Mouse (Mus musculus): Measurements from ENCODE around the gene Syce2. TPM values are rescaled to one million over a fixed set of nuclear protein-coding genes. Genes with fewer than 3 reads are reported as not detected.
A peak's percentile ranks its signal among the peaks of the same experiment; 100 is the strongest.
"Not testable (repeated sequence)": the region's sequence is repeated elsewhere in the genome, so short reads cannot be mapped to it uniquely, and the experiment has no call there.

Syce2 gene
- 138 and 142 TPM in 2 replicates for total RNA-seq (2017)

DNA sequence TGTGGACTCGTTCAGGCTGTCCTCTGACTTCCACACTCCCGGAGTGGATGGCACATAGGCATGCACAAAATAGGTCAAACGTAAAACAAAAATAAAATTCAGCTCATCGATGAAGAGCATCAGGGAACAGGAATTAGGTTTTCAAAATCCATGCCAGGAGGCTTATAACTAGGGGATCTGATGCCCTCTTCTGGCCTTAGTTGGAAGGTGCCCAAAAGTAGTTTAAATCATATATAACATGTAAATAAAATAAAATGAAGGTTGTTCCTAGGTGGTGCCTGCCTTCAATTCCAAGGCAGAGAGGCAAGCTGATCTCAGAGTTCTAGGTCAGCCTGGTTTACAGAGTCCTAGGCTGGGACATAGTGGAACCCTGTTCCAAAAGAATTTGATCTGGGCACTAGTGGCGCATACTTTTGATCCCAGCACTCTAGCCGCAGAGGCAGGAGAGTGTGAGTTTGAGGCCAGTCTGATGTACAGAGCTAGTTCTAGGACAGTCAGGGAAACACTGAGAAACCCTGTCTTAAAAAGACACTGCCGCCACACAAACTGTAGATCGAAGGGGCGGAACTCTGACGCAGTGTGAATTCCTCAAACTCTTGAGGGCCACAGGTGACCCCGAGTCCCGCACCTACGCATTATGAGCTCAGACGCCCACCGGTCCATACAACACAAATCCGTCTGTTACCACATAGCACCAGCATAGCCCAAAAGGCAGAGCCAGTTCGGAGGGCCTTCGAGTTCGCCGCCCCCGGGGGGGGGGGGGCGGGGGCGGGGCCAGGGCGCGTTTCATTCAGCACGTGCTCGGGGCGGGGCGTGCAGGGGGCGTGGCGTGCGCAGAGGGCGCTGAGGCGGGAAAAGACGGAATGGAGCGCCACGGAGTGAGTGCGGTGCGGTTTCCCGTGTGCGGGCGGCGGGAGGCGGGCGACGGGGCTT is at the start of gene Syce2:
Syce2 (plus strand) TSS at position 736 of the 933 bp plus-strand sequence.
- peak; percentile 70 for ATAC-seq (replicated peaks; ENCODE audit: low read depth, poor library complexity, severe bottlenecking)

DNA sequence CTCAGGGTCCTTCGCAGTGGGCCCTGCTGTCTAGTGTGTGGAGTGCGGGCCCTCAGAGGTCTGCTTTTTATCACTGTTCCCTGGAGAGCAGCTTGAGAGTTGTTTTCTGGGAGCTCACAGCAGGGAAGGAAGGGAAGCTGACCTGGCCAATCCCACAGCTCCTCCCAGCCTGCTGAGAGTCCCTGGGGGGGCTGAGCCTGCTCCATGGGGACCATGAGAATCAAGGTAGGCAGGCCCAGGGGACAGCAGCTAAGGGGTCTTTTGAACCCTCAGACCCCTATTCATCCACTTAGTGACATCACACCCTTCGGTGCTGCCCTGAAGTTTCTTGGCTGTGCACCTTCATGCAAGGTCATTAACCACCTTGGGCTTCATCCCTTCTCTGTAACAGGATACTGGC is 49.2 kb upstream of the Syce2 start, which contains the start of gene Dand5:
Dand5 (minus strand) TSS at position 101 of the 400 bp plus-strand sequence.
- ATAC-seq (replicated peaks; ENCODE audit: low read depth, poor library complexity, severe bottlenecking): no peak

DNA sequence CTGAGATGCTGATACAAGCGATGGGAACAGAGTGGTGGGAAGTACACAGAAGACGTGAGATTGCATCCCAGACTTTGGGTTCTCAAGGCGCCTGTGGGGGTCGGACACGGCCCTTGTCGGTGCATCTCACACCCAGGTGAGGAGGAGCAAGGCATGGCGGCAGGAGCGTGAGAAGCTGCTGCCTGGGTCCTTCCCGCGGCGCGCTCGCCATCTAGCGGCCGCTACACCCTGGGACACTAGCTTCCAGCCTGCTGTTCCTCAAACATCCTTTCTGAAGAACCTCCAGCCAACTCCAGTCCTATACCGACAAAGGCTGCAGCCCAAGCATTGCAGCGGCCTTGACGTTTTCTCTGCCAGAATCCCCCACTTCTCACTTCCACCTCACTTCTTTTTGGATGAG is 48.3 kb upstream of the Syce2 start:
- peak; percentile 94 for ATAC-seq (replicated peaks; ENCODE audit: low read depth, poor library complexity, severe bottlenecking)

DNA sequence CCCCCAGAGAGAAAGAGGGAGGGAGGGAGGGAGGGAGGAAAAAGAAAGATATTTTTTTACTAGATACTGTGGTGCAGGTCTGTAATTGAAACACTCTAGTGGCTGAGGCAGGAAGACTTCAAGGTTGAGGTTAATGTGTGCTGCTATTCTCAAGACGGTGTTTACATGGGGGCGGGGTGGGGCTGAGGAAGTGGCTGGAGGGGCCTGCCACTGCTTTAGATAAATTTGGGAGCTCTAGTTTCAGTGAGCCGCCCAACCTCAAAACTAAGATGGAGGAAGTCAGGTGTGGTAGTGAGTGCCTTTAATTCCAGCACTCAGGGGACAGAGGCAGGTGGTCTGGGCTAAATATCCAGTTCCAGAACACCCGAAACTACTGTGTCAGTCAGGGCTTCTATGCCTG is 46.3 kb upstream of the Syce2 start:
- peak; percentile 65 for ATAC-seq (replicated peaks; ENCODE audit: low read depth, poor library complexity, severe bottlenecking)

DNA sequence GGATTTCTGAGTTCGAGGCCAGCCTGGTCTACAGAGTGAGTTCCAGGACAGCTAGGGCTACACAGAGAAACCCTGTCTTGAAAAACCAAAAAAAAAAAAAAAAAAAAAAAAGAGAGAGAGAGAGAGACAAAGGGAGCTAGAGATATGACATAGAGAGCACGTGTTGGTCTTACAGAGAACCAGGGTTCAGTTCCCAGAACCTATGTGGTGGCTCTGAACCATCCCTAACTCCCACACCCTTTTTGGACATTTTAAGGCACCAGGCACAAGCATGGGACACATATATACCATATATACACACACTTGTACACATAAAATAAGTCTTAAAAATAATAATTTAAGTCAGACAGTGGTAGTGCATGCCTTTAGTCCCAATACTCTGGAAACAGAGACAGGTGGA is 45.4 kb upstream of the Syce2 start:
- ATAC-seq (replicated peaks; ENCODE audit: low read depth, poor library complexity, severe bottlenecking): not testable (repeated sequence)

DNA sequence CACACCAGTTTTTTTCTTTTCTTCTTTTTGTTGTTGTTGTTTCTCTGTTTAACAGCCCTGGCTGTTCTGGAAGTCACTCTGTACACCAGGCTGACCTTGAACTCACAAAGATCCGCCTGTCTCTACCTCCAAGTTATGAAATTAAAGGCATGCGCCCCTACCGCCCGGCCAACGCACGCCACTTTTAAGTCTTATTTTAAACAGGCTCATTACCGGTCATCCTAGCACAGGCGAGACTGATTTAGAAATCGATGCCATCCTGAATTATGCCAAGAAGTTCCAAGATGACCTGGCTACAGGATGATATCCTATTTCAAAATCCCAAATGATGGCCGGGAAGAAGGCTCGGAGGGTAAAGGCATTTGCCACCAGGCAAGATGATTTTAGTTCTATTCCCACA is 40.4 kb upstream of the Syce2 start, which contains the start of gene Gadd45gip1:
Gadd45gip1 (plus strand) TSS at position 33 of the 400 bp plus-strand sequence.
- ATAC-seq (replicated peaks; ENCODE audit: low read depth, poor library complexity, severe bottlenecking): peak; percentile 71

DNA sequence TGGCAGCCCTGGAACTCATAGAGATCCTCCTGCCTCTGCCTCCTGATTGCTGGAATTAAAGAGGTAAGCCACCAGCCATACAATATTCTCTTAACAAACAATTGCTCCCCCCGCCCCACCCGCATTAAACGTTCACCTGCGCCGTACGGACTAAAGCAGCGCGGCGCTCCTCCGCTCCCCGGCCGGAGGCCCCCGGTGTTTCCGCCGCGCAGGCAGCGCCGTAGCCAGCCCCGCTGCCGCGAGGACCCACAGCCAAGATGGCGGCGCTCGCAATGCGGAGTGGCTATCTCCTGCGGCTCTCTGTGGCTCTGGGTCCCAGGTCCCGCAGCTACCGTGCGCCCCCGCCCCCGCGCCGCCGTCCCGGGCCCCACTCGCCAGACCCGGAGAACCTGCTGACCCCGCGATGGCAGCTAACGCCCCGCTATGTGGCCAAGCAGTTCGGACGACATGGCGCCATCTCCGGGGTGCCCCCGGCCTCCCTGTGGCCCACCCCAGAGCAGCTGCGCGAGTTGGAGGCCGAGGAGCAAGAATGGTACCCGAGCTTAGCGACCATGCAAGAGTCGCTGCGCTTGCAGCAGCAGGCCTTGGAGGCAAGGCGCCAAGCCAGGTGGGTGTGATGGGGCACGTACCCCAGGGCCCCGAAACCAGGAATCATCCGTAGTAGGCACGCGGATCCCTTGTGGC is 39.7 kb upstream of the Syce2 start:
- peak; percentile 76 for ATAC-seq (replicated peaks; ENCODE audit: low read depth, poor library complexity, severe bottlenecking)

DNA sequence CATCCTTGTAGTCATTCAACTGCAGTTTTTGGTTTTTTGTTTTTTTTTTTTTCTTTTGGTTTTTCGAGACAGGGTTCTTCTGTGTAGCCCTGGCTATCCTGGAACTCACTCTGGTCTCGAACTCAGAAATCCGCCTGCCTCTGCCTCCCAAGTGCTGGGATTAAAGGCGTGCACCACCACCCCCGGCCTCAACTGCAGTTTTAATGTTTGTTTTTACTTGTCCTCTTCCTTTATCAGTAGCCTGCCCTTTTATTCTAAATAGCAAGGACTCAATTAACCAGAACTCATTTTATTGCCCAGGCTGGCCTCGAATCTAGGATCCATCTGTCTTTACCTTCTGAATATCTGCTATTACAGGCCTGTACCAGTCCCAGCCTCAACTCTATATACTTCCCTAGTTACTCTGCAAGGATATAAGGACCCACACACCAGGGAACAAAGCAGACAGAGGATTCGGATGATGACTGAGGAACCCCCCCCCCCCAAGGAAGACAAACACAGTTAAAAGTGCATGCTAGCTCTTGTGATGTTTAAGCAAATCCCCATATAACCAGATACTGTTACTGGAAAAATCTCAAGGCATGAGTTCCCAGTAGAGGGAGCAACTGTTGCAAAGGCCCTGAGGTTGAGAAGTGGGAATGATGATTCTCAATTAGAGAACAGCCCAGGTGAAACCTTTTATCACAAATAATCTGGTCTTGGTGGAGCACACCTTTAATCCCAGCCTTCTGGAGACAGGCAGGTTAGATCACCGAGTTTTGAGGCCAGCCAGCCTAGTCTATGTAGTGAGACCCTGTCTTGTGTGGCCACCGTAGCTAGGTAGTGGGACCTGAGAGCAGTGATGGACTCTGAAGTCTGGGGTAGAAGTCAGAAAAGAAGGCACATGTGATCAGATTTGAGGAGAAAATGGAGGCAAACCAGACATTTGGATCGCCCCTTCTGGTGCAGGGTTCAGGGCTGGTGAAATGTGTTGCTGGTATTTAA is 38.9 kb upstream of the Syce2 start:
- no peak for ATAC-seq (replicated peaks; ENCODE audit: low read depth, poor library complexity, severe bottlenecking)

DNA sequence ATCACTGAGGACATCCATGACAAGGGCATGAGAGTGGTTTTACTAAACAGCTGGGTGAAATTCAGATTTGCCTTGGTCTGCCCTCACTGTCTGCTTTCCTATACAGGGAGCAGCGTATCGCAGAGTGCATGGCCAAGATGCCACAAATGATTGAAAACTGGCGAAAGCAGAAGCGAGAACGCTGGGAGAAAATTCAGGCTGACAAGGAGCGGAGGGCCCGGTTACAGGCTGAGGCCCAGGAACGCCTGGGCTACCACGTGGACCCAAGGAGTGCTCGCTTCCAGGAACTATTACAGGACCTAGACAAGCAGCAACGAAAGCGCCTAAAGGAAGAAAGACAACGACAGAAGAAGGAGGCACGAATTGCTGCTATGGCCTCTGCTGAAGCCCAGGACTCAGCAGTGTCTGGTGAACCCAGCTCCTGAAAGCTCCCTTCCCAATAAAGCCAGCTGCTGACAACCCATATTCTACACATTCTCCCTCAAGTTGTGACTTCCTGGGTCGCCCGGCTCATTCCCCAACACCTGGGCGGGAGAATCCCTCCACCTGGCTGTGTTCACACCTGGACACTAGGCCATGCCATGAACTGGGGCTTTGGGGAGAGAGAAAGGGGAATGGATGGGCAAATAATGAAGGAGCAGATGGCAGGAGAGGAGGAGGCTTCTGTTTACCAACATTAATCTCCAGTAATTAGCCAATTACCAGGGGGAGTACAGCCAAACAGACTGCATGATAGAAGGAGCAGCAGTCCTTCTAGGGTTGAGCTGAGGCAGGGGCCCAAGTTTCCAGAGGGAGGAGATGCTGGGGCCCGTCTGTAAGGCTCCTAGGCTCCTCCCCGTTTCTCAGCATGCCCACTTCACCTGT is 37.7 kb upstream of the Syce2 start:
- no peak for ATAC-seq (replicated peaks; ENCODE audit: low read depth, poor library complexity, severe bottlenecking)

DNA sequence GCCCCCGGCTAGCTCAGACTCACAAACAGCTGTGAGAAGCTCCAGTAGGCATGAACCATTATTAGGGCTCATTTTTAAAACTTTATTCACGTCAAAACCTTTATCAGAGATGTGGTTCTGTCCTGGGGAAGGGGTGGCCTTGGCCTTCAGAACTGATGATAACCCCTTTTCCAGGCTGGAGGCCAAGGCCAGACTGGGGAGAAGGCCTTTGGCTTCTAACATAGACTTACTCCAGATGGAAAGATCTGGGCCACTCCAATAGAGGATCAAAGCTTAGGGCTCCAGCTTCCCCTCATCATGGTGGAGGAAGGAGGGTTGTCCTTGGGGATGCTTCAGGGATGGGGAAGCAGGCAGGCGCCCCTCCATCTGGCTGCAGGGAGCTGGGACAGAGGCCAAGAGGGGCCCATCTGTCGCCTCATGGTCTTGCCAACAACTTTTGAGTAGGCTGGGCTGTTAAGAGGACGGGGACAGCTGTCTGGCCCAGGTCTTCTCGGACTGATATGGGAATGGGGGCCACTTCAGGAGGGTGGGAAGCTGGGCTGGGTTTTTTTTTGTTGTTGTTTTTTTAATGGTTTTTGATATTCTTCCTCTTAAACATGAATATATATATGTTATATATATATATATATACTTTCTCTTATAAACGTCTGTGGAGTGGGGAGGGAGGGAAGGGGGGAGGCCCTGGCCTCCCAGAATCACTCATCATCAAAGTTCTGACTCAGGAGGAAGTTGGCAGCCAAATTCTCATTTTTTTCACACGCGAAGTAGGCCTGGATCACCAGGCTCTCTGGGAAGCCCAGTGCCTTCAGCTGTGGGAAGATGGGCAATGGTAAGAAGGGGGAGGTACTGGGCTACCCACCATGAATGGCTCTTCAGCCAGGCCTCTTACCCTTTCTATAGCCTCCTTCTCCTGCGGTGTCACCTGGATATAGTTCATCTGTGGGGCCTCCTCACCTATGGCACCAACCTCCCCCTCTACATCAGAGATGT is 36.8 kb upstream of the Syce2 start:
- ATAC-seq (replicated peaks; ENCODE audit: low read depth, poor library complexity, severe bottlenecking): no peak

DNA sequence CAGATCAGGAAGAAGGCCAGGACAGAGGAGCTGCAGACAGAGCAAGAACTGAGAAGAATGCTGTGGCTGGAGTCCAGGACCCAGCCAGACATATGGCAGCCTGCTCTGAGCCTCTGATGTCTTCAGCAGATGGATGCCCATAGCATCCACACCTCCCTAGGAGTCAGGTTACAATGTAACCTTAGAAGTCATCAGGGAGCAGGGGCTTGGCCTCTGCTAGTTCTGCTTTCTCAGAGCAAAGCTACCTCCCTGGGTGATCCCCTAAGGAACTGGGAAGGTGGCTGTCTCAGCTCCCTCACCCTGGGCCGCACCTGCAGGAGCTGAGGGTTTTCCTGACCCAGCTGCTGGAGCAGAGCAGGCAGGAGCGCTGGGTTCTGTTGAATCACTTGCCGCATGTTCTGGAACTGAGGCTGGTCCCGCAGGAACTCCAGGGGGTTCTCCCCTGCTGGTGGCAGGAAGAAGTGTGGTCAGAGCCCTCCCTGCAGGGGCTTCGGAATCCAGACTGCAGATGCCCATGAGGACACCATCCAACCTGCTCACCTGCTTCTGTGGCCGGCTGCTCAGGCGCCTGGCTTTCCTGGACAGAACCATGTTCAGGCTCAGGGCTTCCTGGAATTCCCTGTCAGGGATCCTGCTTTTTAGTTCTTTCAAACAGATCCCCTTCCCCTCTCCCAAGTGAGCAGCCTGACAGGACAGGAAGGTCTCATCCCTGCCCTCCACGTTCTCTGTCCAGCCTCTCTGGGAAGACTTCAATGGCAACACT is 34.6 kb upstream of the Syce2 start:
- ATAC-seq (replicated peaks; ENCODE audit: low read depth, poor library complexity, severe bottlenecking): no peak

DNA sequence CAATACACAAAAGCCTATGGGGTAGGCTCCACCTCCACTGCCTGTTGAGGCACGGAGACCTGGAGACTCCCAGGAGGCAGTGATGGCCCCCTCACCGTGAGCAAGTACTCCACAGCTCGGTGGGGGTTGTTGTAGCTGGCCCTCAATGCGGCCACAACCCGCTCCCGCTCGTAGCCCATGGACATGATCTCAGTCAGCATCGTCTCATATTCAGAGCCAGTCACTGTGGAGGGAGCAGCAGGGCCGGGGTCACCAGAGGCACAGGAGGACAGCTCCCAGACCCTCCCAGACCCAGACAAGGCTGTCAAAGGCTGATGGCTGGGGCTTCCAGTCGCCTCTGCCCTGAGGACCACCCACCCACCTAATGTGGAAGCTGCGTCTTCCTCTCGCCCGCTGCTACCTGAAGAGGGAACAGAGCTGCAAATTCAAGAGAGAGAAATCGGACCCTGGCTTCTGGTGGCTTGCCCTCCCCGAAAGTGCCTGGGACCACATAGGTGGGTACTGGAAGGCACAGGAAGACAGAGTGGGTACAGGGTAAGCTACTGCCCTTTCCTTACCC is 33.9 kb upstream of the Syce2 start:
- no peak for ATAC-seq (replicated peaks; ENCODE audit: low read depth, poor library complexity, severe bottlenecking)

DNA sequence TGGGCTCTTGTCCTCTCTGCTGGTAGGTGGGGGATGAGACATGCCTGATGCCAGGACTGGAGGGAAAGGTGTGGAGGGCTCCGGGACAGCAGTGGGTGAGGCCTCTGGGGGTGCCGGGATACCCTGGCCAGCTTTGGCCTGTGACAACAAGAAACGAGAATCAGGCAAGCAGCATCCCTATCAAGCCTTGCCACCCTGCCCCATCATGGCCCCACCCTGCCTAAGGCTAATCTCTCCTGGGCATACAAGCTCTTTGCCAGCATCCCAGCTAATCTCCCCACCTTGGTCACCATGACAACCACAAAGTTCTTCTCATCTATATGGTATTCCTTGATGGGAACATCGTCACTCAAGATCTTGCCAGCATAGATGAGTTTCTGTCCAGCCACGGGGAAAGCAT is 33.4 kb upstream of the Syce2 start:
- ATAC-seq (replicated peaks; ENCODE audit: low read depth, poor library complexity, severe bottlenecking): no peak

DNA sequence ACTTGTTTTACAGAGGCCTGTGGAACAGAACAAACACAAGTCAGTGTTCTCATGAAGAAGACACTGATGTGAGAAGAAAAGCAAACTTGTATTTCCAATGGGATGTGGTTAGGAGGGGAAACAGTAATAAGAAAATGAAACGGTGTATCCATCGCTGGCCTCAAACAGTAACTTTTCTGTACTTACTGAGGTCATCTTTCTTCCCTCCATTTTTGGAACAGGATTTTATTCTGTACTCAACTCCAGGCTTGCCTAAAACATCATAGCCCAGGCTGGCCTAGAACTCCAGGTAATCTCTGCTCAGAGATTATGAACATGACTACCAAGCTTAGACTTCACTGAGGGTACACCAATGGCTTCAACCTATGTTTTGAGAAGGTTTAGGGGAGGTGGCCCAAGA is 32.5 kb upstream of the Syce2 start:
- ATAC-seq (replicated peaks; ENCODE audit: low read depth, poor library complexity, severe bottlenecking): no peak

DNA sequence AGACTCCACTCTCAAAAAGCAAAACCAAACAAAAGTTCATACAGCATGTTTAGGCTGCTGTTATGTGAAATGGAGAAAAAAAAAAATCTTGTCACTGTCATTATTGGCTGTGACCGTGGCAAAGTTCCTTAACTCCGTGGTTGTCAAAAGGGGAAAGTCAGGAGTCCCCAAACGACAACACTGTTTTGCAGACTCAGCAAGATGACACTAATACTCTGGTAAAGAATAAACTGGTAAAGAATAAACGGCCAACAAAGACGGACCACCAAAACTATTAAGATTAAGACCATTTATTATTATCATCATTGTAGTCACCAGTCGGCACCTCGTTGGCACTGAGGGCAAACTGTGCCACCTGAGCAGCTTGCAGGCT is 32.0 kb upstream of the Syce2 start:
- no peak for ATAC-seq (replicated peaks; ENCODE audit: low read depth, poor library complexity, severe bottlenecking)

DNA sequence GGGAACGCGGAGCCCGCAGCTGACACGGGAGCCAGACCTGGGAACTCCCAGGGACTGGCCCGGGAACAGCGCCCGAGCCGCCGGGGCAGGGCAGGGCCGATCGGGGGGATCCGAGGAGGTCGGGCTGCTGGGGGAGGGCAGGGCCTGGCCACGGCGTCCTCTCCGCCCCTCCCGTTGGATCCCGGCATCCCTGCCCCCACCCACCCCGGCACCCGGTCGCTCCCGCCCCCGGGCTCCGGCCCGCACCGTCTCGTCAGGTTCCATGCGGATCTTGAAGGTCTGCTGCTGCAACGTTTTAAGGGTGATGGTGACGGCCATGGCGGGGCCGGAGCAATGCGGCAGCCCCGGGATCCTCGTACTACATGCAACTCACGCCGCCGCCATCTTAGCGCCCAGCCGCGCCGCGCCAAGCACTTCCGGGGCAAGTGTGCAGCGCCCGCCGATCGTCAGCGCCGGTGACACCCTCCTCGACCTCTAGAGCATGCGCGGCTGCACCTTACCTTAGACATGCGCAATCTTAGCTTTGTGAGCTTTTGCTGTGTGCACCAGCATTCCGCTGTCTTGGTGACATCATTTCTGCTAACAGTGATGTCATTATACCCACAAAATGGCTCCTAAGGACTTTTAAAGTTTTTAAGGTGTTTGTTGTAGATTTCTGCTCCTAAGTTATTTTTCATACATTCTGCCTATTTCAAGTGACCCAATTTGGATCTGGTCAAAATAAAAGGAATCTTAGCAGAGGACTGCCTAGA is 31.5 kb upstream of the Syce2 start, which contains the start of gene Rad23a:
Rad23a (minus strand) TSS at position 418 of the 752 bp plus-strand sequence.
- ATAC-seq (replicated peaks; ENCODE audit: low read depth, poor library complexity, severe bottlenecking): peak; percentile 91
